Mouse (Mus musculus) adrenal gland, adult 2 months (tissue): ENCODE data around the gene Gmpr. TPM values are rescaled to one million over a fixed set of nuclear protein-coding genes. Genes with fewer than 3 reads are reported as not detected.

Experiments
- polyA plus RNA-seq: library from polyadenylated mRNA; depleted of rRNA; stranded (reverse); fragments of >200 nt; gene quantifications from 2 replicates; pipeline ENCODE4 v1.2.3, GENCODE M21; 2012; rRNA removed
- total RNA-seq, 2 experiments: library from RNA; stranded (reverse); gene quantifications; 2 replicates each; pipeline ENCODE4 v1.2.3; 2021

Gmpr gene
- total and polyA plus RNA-seq, 3 experiments = 22.8 to 114 (median 57.8) TPM

Other genes starting within 250 kb of the Gmpr start
- 10 to 100 TPM in 1 of 2 experiments, 1 to 10 TPM in 1; 6.6 to 13.6 TPM for gene Mylip, start 117.7 kb upstream of the Gmpr start, total RNA-seq
- gene Mylip, start 117.7 kb upstream of the Gmpr start, polyA plus RNA-seq = 6.4 and 9.9 TPM in 2 replicates